Mouse (Mus musculus) liver, postnatal 0 days (tissue): ENCODE results near the gene Gm12845. TPM values are rescaled to one million over a fixed set of nuclear protein-coding genes. Genes with fewer than 3 reads are reported as not detected.
"Not testable (repeated sequence)": the region's sequence is repeated elsewhere in the genome, so short reads cannot be mapped to it uniquely, and the experiment has no call there.

Source experiments
- ATAC-seq: fragments of 200-750 bp; cut with Nextera tagmentation; 2 replicates; pipeline ENCODE4 v1.8.0; 2017; ENCODE audit warnings: mild to moderate bottlenecking, moderate library complexity
- DNase-seq: peaks from one replicate; pipeline ENCODE4 v3.0.0-alpha.2; 2016
- H3K27ac ChIP-seq: fragments of 300-500 bp; sonication (generic); 2 replicates; pipeline ENCODE4 v1.5.1; 2014; ENCODE audit warnings: antibody characterized with exemption, moderate library complexity, mild to moderate bottlenecking, low read depth
- H3K27me3 ChIP-seq: fragments of 300-500 bp; sonication (generic); 2 replicates; pipeline ENCODE4 v1.6.1; 2014; ENCODE audit warnings: low read length, control low read depth, mixed read lengths; ENCODE audit not compliant: insufficient read depth
- H3K36me3 ChIP-seq: fragments of 300-500 bp; sonication (generic); replicated peaks from 2 replicates; pipeline ENCODE4 v1.6.1; 2014; ENCODE audit warnings: mild to moderate bottlenecking, control low read depth, low read length, moderate library complexity, mixed read lengths; ENCODE audit not compliant: insufficient read depth
- H3K4me1 ChIP-seq: fragments of 300-500 bp; sonication (generic); 2 replicates; pipeline ENCODE4 v1.6.1; 2014; ENCODE audit warnings: antibody characterized with exemption, mild to moderate bottlenecking, control low read depth; ENCODE audit not compliant: insufficient read depth
- H3K4me2 ChIP-seq: fragments of 300-500 bp; sonication (generic); 2 replicates; pipeline ENCODE4 v1.6.1; 2014; ENCODE audit warnings: low read depth, mild to moderate bottlenecking, low read length, moderate library complexity, mixed read lengths
- H3K4me3 ChIP-seq: fragments of 300-500 bp; sonication (generic); 2 replicates; pipeline ENCODE4 v1.5.1; 2014; ENCODE audit warnings: low read depth, low read length
- H3K9ac ChIP-seq: fragments of 300-500 bp; sonication (generic); replicated peaks from 2 replicates; pipeline ENCODE4 v1.6.1; 2014; ENCODE audit warnings: mild to moderate bottlenecking, moderate library complexity
- H3K9me3 ChIP-seq: fragments of 300-500 bp; sonication (generic); 2 replicates; pipeline ENCODE4 v1.6.1; 2016; ENCODE audit warnings: mild to moderate bottlenecking, control low read depth, low read length, mixed read lengths
- CTCF ChIP-seq: sonication (generic); IDR thresholded peaks from 2 replicates; pipeline ENCODE4 v1.5.1; 2016; ENCODE audit warnings: antibody characterized with exemption, low read depth
- EP300 ChIP-seq: IDR thresholded peaks from 2 replicates; pipeline ENCODE4 v1.6.1; 2016; ENCODE audit warnings: antibody characterized with exemption, low read depth, mild to moderate bottlenecking
- WGBS: fragments of 180-500 bp; shearing (Covaris S2); extraction: QIAGEN DNeasy Blood & Tissue Kit; methylation state at CpG from one replicate; pipeline ENCODE4 v1.1.7; 2014; ENCODE audit not compliant: insufficient replicate concordance; 5-methylcytosine and 5-hydroxymethylcytosine counted together
- polyA plus RNA-seq: library from polyadenylated mRNA; unstranded; fragments of >200 nt; fragmentation: Nextera tagmentation; extraction: Ambion mirVana; gene quantifications from 2 replicates; pipeline ENCODE4 v1.2.1, GENCODE M21; 2015

Gm12845 gene
- polyA plus RNA-seq, 1 experiment from 2014 or later: not detected

DNA sequence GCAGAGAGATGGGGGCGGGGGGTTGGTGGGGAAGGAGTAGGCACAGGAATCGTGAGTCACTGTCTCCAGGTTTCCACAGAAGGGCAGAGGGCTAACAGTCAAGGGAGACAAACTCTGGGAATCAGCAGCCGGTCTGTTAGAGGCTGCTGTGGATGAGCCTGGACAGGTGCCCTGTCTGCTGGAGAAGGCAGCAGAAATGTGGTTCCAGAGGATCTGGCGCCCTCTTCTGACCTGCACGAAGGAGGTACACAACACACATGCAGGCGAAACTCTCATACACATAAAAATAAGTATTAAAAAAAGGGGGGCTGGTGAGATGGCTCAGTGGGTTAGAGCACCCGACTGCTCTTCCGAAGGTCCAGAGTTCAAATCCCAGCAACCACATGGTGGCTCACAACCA lies 13.3 kb downstream of the Gm12845 start:
- Histone ChIP-seq H3K27ac (no peak overlapping the region), H3K27me3 (no peaks in the 10 kb centered on the region), H3K36me3 (no peaks in the 10 kb centered on the region), H3K4me1 (no peaks in the 10 kb centered on the region), H3K9ac (no peak overlapping the region), H3K9me3 (no peaks in the 10 kb centered on the region), H3K4me2 (no peak overlapping the region), H3K4me3 (no peak overlapping the region)
- WGBS: 54% methylated on average over 8 of the region's 8 CpGs
- ATAC-seq (no peak), DNase-seq (peak; percentile 18)
- TF ChIP-seq CTCF: peak; percentile 39
- no peak for TF ChIP-seq EP300

DNA sequence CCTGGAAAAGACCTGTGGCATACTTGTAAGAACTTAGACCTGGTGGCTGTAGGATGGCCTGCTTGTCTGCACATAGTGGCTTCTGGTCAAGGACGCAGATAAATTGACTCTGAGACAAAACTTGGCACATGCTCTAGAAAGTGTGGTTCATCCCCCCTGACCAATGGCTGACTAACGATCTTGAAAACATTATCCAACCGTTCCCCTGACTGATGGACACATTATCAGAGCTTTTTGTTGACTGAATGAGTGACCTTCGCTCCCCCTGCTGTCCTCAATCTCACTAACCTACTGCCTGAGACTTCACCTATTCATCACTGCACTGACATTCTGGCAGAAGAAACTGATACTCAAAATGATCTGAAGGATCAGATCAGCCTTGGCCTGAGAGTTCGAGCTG lies 28.3 kb downstream of the Gm12845 start:
- not testable (repeated sequence) for H3K36me3 ChIP-seq, H3K4me3 ChIP-seq, DNase-seq, H3K27me3 ChIP-seq, H3K4me1 ChIP-seq, H3K4me2 ChIP-seq, H3K9me3 ChIP-seq, H3K9ac ChIP-seq
- 43% methylated on average over 5 of the region's 5 CpGs for WGBS
- peak; percentile 50; the same call in 1 of the 2 replicates for ATAC-seq
- H3K27ac ChIP-seq: peak overlapping the region; percentile 70

DNA sequence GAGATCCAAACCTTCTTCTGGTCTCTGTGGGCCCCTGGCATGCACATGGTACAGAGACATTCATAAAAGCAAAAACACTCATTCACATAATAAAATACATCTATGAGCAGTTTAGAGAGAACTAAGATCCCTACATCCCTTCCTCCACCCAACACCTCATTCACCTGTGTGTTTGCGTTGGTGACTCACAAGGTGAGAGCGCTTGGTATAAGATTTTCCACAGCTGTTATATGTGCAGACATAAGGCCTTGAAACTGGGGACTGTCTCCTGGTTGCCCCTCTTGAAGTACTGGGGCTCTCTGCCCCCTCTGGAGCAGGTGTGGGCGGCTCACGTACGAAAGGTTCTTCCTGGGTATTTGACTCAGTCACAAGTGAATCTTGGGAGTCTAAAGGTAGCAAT lies 35.9 kb downstream of the Gm12845 start:
- TF ChIP-seq EP300 (no peak), CTCF (no peak)
- no peak overlapping the region for H3K4me2 ChIP-seq
- ATAC-seq: no peak
- WGBS: 79% methylated on average over 5 of the region's 5 CpGs
- H3K27ac ChIP-seq: no peak overlapping the region
- no peak overlapping the region for H3K4me3 ChIP-seq
- H3K4me1 ChIP-seq: no peaks in the 10 kb centered on the region
- DNase-seq: no peak
- no peaks in the 10 kb centered on the region for H3K36me3 ChIP-seq
- H3K27me3 ChIP-seq: no peaks in the 10 kb centered on the region
- no peaks in the 10 kb centered on the region for H3K9me3 ChIP-seq
- no peak overlapping the region for H3K9ac ChIP-seq

GRCm38 (mm10) chr4:117765416-117765815 lies 41.2 kb downstream of the Gm12845 start, which contains the start of gene Klf17:
Gene Klf17, minus strand, starts transcription at chr4:117765648.
- no peak within 1 kb of the TSS for H3K9ac ChIP-seq
- no peaks in the 10 kb centered on the region for H3K4me1 ChIP-seq
- no peak within 1 kb of the TSS for H3K4me2 ChIP-seq
- no peak within 1 kb of the TSS for H3K27ac ChIP-seq
- no peaks in the 10 kb centered on the region for H3K36me3 ChIP-seq
- 76% methylated on average over 12 of the region's 12 CpGs for WGBS
- ATAC-seq (no peak), DNase-seq (no peak)
- H3K27me3 ChIP-seq: no peaks in the 10 kb centered on the region
- TF ChIP-seq EP300 (no peak), CTCF (no peak)
- H3K4me3 ChIP-seq: no peak within 1 kb of the TSS
- no peaks in the 10 kb centered on the region for H3K9me3 ChIP-seq

- Histone ChIP-seq H3K27me3 (no peaks in the 10 kb centered on the region), H3K36me3 (no peaks in the 10 kb centered on the region), H3K27ac (no peak overlapping the region), H3K4me1 (no peaks in the 10 kb centered on the region), H3K4me2 (no peak overlapping the region), H3K4me3 (no peak overlapping the region), H3K9me3 (no peaks in the 10 kb centered on the region), H3K9ac (no peak overlapping the region)
- TF ChIP-seq CTCF (peak; percentile 68), EP300 (no peak)
- ATAC-seq (no peak; the same call in 1 of the 2 replicates), DNase-seq (peak; percentile 66)
- 19% methylated on average over 5 of the region's 5 CpGs for WGBS
Observed at GRCm38 (mm10) chr4:117770935-117771334, 46.7 kb downstream of the Gm12845 start.

DNA sequence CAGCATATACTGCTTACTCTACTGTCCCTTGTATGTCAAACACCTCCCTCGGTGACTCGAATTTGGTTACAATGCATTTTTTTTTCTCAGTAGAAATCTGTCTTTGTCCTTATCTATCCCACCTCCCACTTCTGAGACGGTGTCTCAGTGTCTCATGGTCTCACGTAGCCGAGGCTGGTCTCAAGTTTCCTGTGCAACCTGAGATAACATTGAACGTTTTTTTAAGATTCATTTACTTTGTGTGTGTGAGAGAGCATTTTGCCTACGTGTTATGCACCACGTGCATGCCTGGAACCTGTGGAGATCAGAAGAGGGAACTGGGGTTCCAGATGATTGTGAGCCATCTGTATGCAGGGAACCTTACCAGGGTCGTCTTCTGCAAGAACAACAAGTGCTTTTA lies 48.7 kb downstream of the Gm12845 start:
- H3K4me1 ChIP-seq: no peaks in the 10 kb centered on the region

More for the DNA sequence above, 48.7 kb downstream of the Gm12845 start:
- H3K36me3 ChIP-seq: no peaks in the 10 kb centered on the region
- H3K4me3 ChIP-seq: no peak overlapping the region
- DNase-seq: no peak
- H3K27me3 ChIP-seq: no peaks in the 10 kb centered on the region
- no peak overlapping the region for H3K27ac ChIP-seq
- H3K9ac ChIP-seq: no peak overlapping the region
- TF ChIP-seq EP300: no peak
- TF ChIP-seq CTCF: no peak
- no peak for ATAC-seq
- H3K4me2 ChIP-seq: no peak overlapping the region
- H3K9me3 ChIP-seq: no peaks in the 10 kb centered on the region
- 31% methylated on average over 9 of the region's 9 CpGs for WGBS

Other genes starting within 250 kb of the Gm12845 start
- 17.3 and 18.7 TPM in 2 replicates for gene Rnf220, start 227.4 kb upstream of the Gm12845 start, polyA plus RNA-seq
- 27.8 and 30.5 TPM in 2 replicates for gene Eri3, start 174.0 kb upstream of the Gm12845 start, polyA plus RNA-seq
- gene Dmap1, start 42.1 kb upstream of the Gm12845 start, polyA plus RNA-seq: 14.6 TPM in 2 replicates
- gene Klf17, start 41.2 kb downstream of the Gm12845 start, polyA plus RNA-seq: not detected in 2 replicates
- 16.0 and 19.5 TPM in 2 replicates for gene Slc6a9, start 110.1 kb downstream of the Gm12845 start, polyA plus RNA-seq
- gene Ccdc24, start 148.1 kb downstream of the Gm12845 start, polyA plus RNA-seq: 0.15 and 0.34 TPM in 2 replicates
- 0.63 and 0.67 TPM in 2 replicates for gene B4galt2, start 159.1 kb downstream of the Gm12845 start, polyA plus RNA-seq
- 149 and 164 TPM in 2 replicates for gene Atp6v0b, start 162.9 kb downstream of the Gm12845 start, polyA plus RNA-seq
- 3.5 and 4.5 TPM in 2 replicates for gene Dph2, start 167.6 kb downstream of the Gm12845 start, polyA plus RNA-seq
- 7.5 and 7.7 TPM in 2 replicates for gene Ipo13, start 190.6 kb downstream of the Gm12845 start, polyA plus RNA-seq
- gene Artn, start 205.4 kb downstream of the Gm12845 start, polyA plus RNA-seq: 0.88 TPM in 2 replicates